Mouse (Mus musculus) right cerebral cortex, adult 18-20 months (tissue): ENCODE measurements at regions not wholly inside any gene's neighbourhood (a gene's known extent, or its start where the extent isn't known, plus 50 kb on each side); places are given as distances from the start of the nearest gene placed in this dataset.
"Not testable (repeated sequence)": the region's sequence is repeated elsewhere in the genome, so short reads cannot be mapped to it uniquely, and the experiment has no call there.

Experiments used
- DNase-seq: peaks from one replicate; pipeline ENCODE4 v3.0.0; 2022; ENCODE audit warnings: mixed read lengths

DNA sequence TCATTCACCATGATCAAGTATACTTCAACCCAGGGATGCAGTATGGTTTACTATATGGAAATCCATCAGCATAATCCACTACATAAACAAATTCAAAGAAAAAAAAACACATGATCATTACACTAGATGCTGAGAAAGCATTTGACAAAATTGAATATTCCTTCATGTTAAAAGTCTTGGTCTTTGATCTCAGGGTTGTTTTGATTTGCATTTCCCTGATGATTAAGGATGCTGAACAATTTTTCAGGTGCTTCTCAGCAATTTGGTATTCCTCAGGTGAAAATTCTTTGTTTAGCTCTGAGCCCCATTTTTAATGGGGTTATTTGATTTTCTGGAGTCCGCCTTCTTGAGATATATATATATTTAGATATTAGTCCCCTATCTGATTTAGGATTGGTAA, 123.4 kb upstream of the Hsf2 start:
- not testable (repeated sequence) for DNase-seq
